Mouse (Mus musculus) lung, postnatal 0 days (tissue): ENCODE data around the gene Trappc2l.

Experiments used
- CTCF ChIP-seq: IDR thresholded peaks from 2 replicates; pipeline ENCODE4 v1.5.1; 2016; ENCODE audit warnings: antibody characterized with exemption, mild to moderate bottlenecking
- EP300 ChIP-seq: IDR thresholded peaks from 2 replicates; pipeline ENCODE4 v1.6.1; 2016; ENCODE audit warnings: antibody characterized with exemption, mild to moderate bottlenecking, control low read depth

DNA sequence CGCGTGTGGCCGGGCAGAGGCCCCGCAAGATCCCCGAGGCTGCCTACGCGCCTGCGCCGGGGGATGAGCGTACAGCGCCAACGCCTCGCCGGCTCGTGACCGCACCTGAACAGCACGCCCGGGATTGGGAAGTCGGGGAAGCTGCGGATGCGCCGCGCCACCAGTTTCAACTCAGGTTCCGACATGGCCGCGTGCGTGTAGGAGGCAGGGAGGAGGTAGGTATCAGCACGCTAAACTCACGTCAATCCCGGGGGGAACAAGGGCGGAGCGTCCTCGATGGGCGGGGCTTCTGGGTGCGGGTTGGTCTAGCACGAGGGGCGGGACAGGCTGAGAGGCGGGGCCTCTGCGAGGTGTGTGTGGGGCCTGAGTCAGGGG, 34.8 kb upstream of the Trappc2l start, which contains the start of gene Aprt:
- TF ChIP-seq CTCF (no peak), EP300 (no peak)
